Mouse (Mus musculus) right cerebral cortex, postnatal 25 days (tissue): ENCODE measurements around the gene Lurap1l.

Experiments used
- DNase-seq: peaks from one replicate; pipeline ENCODE4 v3.0.0; 2022

The Lurap1l gene

DNA sequence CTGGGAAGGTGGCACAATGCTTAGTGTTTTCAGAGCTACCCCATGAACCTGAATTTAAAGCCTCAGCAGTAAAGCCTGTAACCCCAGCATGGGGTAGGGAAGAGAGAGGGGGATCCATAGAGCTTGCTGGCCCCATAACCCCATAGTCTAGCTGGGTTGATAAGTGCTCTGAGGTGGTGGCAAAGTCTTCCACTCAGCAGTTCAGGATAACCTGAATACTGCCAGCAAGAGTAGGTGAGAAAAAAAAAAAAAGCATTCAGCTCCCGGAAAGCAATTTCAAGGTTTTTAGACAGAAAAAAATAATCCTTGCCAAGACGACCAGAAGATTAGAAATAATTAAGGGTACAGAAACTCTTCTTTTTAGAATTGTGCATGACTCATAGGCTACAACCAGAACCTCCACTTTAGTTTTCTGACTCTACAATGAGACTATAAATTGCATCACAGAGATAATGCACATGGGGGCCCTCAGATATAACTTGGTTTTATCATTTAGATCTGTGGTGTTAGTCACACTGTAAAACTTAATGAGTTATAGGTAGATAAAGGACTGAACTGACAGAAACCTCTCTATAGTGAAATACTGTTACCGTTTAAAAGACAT is 8.2 kb downstream of the Lurap1l start:
- no peak for DNase-seq

DNA sequence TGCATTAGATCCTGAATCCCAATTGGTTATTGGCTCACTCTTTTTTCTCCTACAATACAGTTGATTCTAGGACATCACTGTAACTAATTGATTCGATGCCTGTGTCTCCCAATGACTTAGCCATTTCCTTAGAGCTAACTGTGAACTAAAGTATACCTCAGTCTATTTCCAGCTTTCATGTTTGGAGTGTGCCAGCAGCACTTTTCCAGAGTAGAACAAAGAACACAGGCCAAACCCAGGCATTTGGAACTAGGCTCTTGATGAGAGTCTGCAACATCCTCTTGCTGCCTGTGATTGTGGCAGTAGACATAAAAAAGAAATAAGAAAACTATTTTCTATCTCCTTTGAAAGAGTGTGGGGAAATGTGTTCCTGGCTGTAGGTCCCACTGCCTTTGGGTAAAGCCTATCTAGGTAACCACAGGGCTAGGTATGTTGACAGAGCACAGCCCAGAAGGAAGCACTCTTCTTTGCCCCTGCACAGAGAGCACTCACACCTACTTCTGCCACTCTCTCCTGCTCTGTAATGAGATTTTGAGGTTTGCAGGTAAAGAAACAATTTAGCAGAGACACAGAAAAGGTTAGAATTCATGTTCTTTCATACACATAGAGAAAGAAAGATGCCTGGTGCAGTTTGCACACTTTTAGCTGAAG is 8.9 kb downstream of the Lurap1l start:
- DNase-seq = no peak

DNA sequence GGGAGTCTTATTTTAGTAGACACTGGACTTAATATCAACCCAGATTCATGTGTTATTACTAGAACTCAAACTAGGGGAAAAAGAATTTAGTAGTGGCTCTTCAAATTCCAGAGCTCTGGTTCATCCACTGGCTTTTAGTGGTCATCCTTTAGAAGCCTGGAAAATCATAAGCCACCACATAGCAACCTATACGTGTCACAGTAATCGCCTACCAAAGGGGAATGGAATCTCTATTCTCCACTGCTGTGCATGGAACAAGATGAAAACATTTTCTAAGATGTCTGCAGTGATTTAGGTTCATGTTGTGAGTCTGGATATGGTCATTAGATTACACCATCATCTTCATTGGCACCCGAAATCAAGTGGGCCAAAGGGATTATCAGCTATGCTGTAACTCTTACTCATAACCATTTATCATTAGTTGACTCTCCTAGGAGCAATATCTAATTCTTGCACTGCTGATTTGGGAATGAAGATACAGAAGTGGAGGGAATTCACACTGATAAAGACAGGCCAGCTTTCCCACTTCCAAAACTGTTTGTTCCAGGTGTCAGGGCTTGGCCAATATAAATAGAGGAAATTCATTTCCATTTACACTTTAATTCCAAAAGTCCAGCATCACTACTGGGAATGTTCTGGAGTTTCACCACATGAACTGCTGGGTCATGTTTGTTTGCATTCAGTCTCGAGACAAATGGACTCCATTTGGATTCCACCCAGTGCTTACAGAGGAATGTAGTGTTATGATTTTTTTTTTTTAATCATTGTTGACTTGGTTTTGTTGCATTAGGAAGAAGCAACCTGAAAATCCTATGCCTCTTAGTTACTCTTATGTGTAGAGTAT is 11.4 kb downstream of the Lurap1l start:
- no peak for DNase-seq

DNA sequence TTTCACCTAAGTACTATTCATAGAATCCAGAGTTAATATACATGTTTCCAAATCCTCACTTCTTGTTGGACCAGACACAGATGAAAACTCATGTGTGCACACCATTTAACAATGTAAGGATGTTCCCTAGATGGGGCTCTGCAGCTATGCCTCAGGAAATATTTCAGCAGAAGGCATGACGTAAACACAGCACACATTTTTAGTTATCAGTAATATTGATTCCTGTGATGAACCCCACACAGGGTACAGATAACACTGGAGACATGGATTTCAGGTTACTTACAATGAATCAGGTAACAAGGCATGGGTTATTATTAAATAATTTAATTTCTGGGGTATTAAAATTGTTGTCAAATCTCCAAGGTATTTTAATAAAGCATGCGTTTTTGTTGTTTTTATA is 12.2 kb downstream of the Lurap1l start:
- DNase-seq = no peak

DNA sequence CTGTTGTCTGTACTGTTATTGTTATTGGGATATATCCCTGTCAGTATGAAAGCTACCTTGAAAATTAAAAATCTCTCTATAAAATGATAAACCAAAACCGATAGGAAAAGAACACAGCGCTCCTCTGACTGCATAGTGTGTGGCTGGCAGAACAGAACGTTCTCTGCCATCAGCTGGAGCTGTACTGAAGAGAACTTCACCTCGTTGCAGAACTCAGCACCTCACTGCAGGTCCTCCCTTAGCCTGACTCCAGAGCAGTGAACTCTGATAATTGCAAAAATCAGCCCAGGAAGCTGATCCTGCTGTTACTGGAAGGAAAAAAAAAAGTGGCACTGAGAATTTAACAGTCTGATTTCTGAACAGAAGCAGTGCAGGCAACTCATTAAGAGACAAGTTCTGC is 14.4 kb downstream of the Lurap1l start:
- DNase-seq = no peak

DNA sequence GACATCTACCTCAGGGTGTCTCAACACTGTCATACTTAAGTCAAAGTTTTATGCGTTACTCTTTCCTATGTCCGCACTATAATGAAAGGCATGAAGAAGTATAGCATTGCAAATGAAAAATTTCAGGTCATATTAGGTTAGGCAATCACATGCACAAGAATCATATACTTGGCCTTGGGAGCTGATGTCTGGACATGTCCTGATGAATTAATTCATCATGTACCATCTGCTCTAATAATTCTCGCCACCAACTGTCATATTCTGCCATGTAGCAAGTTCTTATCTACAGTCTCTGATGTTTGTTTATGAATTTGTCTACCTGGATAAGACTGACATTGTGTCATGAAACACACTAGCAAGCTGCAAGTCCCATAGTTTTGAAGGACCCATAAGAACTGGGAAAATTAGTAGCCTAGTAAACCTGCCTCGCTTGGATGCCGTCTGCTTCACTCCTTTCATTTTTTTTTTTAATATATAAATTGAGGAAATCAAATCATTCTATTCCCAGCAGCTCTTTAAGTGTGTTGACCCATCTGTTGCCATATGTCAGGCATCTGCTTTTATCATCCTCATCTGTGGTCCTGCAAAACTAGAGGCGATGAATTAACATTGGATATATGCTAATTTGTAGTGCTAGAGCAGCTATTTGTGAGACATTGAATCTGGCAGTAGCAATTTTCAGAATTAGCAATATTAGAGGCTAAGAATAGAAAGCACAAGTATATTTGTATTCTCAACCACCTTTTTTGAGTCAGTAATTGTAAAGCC is 15.5 kb downstream of the Lurap1l start:
- no peak for DNase-seq

DNA sequence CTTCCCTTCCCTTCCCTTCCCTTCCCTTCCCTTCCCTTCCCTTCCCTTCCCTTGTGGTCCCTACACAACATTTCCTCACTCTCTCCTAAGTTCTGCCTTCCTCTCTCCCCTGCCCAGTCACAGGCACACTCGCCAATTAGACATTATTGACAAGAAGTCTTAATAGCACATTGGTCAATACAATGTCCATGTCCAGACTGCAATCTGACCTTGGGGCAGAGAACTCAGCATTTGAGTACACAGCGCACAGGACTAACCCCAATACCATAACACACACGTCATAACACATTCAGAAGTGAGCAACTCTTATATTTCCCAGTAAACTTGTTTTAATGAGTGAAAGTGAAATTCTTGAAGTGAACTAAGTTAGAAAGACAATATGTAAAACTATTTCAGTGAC is 24.3 kb downstream of the Lurap1l start:
- DNase-seq = no peak

DNA sequence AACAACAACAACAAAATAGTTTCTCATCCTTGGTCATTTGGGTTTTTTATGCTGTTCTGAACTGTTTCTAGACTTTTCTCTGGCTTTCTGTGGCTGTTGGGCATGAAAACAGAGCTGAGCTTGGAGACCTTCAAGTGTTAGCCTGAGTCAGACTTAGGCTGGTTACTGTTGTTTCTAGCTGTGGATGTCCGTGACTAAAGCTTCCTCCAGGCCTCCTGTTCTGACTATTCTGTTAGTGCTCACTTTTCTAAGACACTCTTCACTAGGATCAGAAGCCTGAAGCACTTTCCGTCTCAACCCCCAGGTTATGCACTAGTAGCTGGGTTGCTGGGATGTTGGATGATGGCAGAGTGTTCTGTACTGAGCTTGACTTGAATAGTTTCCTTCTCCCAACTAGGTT is 28.7 kb downstream of the Lurap1l start:
- no peak for DNase-seq

DNA sequence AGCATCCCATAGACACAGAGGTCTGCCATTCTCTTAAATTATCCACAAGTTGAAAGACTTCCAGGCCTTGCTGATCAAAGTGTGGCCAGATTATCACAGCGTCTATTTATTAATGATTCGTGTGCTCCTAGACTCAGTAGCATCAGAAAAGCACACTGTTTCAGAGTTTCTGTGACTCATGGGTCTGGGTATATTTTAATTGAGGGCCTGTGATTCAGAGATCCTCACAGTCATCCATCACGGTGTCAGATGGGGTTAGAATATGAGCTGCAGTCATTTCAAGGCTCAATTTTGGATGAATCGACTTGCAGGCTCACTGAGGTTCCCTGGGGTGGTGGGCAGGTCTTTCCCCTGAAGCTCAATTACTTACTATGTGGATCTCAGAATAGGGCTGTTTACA is 30.5 kb downstream of the Lurap1l start:
- no peak for DNase-seq

DNA sequence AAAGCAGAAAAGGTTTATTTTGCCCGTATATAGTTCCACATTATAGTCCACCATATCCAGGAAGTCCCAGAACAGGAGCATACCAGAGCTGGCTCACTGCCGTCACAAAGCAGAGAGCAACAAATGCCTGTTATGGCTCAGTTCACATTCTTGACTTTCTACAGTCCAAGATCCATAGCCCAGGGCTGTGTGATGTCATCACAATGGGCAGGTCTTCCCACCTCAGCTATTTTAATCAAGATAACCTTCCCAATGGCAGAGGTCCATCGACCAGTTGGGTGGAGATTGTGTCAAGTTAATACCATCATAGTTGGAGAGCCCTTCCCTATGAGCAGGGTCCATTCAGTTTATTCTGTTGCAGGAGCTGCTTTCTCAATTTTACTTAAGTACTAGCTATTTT is 31.5 kb downstream of the Lurap1l start:
- DNase-seq = no peak

DNA sequence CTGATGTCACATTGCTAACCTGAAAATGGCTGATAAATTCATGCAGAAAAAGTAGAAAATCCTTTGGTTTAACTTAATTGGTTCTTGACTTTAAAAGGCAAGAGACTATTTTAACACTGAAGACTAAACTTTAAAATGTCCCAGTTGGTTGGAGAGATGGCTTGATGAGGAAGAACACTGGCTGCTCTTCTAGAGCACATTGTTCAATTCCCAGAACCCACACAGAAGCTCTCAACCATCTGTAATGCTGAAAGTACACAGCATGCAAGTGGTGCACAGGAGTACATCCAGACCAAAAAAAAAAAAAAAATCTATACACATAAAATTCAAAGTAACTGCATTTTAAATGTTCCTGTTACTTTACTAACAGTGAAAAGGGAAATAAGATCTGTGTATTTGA is 34.2 kb downstream of the Lurap1l start:
- no peak for DNase-seq

DNA sequence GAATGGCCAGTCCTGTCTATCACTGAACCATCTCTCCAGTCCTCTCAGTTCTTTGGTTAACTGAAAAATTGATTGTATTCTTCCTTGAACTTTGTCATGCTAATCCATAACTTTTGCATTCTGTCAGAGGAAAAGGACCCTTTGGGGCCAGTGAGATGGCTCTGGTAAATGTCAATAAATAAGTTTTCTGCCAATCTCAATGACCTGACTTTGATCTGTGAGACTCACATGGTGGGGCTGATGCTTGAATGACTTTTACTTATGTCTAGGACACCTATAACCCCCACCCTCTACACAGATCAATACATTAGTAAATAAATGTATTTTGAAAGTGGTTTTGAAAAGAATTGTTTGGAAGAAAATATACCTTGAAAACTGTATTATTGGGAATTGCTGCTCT is 38.7 kb downstream of the Lurap1l start:
- no peak for DNase-seq

DNA sequence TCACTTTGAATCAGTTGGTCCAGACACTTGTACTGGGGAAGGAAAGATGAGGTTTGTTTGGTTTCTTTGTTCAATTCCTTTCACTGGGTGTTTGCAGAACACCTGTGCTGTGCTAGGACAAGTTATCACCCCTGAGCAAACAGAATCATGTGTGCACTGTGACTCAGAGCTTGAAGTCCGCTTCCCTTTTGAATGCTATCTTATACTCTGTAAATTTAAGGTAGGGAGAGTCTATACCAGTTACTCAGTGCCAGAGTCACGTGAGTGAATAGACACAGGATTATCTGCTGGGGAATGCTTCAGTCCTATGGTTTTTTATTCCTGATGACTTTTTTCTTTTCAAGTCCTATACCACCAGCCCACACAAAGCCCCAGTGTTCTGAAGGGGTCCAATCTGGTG is 39.3 kb downstream of the Lurap1l start:
- DNase-seq = no peak

DNA sequence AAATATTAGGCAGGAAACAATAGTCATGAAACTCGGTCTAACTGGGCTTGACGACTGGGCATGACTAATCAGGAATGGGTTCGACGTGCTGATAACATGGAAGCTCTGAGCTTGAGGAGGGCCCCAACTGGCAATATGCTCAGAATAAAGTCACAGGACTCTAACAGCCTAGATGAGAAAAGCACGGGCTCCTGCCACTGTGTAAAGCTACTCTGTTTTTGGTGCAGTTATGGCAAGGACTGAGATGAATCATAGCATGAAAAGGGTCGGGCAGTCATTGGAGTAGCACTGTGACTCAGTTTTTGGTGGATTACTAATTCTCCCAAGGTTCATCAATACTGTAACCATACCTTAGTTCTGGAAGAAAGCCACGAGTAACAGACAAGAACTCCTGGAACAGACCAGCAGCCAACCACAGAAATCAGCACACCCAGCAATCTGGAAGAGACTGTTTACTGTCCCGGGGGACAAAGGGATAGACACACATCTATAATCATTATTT is 39.9 kb downstream of the Lurap1l start:
- DNase-seq = no peak

DNA sequence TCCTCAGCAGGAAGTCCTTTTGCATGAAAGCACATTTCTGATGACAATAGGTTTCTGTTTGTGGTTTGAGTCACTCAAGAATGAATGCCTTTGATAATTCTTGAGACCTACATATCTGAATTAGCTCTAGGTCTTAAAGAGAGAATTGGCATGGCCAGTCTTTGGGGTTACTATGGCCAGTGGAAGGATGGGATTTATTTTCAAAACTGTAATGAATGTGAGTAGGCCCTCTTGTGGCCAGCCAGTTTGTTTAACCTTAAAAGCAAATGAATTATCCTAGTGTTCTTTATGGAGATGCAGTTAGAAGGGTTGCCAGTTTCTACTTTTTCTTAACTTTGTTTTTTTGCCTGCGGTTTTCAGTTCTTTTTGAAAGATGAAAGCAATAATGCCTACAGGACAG is 42.2 kb downstream of the Lurap1l start:
- no peak for DNase-seq

DNA sequence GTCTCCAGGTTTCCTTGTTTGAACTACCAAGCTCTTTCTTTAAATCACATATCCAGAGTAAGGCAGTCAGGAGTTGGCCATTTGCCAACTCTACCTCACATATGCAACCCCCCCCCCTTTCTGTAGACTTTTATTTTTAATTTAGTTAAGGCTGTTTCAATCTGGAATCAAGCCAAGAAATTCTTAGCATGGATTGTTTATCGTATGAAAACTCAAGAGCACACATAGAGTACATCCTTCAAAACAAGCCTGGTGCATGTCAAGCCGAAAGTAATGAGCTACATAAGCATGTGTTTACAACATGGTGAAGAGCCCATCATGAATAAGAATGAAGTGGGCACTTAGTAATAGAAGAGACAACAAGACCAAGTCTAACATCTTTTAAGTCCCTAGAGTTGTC is 45.5 kb downstream of the Lurap1l start:
- no peak for DNase-seq

DNA sequence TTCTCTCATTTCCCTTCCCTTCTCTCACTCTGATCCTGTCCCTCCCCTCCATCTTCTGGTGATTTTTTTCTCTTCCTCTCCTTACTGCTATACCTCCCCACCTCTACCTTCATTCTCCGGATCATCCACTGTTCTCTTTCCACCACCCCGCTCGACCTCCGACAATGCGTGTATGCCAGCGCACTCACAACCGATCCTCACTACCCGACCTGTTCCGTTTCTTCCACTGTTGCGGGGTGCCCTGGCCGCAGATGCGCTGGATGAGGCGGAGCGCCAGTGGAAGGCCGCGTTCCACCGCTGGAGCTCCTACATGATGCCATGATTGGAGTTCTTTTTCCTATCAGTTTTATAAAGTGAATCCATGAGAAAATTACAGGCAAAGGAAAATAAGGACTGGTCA is 57.1 kb downstream of the Lurap1l start:
- DNase-seq = no peak

DNA sequence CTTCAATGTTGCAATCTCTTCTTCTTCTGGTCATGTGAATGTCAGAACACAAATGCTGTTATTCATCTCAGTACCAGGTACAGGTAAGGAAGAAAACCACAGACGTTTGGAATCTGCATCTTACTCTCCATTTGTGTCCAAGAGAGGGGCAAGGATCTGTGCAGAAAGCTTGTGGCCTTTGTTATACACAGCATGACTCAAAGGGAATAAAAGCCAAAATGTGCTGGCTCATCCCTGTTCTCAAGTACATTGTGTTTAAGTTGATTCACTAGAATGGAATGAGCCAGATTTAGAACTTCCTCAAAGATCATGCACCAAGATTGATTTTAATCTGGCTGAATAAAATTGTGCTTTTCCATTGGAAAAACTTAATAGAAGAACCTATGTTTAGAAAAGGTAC is 61.4 kb downstream of the Lurap1l start:
- DNase-seq = no peak

DNA sequence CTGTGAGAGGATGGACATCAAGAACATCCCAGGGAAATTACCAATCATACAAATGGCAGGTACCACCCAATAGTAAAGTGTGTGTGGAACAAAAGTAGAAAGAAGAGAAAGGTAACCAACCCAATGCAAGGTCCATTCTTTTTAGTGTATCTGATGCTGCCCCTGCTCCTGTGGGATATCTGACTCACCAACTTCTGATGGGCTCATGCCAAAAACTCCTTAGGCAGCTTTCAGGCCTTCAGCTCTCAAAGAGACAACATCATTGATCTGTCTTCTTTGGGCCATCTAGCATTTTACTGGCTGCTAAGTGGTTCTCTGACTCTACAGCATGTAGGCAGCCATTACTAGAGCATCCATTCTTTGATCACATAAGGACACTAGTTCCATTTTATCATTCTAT is 63.5 kb downstream of the Lurap1l start:
- no peak for DNase-seq

DNA sequence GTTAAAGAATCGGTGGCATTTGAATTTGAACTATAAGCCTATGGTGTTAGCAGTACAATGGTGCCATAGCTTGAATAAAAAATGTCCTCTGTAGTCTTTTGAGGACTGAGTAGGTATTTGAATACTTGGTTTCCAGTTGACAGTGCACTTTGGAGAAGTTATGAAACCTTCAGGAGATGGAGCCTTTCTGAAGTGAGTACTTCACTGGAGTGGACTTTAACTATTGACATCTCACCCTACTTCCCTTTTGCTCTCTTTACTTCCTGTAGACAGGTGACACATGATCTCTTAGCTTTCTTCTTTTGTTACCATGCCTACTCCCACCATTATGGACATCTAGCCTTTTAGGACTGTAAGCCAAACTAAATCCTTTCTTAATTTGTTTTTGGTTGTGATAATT is 80.4 kb downstream of the Lurap1l start:
- DNase-seq = no peak

DNA sequence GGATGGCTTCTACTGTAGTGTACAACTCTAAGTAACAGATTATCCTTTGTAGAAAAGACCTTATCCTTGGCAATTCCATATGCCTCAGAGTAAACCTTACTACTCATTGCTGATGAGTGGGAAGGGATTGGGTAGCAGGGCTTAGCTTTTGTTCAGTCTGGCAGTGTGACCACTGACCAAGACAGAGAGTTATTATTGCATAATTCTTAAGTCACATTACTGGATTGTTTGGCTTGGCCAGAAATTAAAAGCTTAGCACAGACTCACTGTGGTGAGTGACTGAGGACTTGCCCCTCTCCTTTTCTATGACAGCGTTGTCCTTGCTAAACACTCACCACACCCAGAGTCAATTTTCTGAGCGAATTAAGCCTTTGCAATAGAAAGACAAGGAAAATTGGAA is 93.1 kb downstream of the Lurap1l start:
- DNase-seq = no peak
